Mouse (Mus musculus) colon, adult 2 months (tissue): ENCODE results near the gene Adam17. TPM values are rescaled to one million over a fixed set of nuclear protein-coding genes. Genes with fewer than 3 reads are reported as not detected.

Source experiments
- polyA plus RNA-seq: library from polyadenylated mRNA; depleted of rRNA; stranded (reverse); fragments of >200 nt; gene quantifications from 2 replicates; pipeline ENCODE4 v1.2.3, GENCODE M21; 2012; rRNA removed

The Adam17 gene
- 11.7 and 14.9 TPM in 2 replicates for polyA plus RNA-seq

GRCm38 (mm10) chr12:21373100-21373819, at the start of gene Adam17:
Gene Adam17 (minus strand): TSS chr12:21373632.

GRCm38 (mm10) chr12:21417100-21418070, 44.0 kb upstream of the Adam17 start, which contains the start of gene Ywhaq:
Gene Ywhaq (minus strand): TSS chr12:21417637.

GRCm38 (mm10) chr12:21315923-21316868, 57.2 kb downstream of the Adam17 start, which contains the start of gene Iah1:
Gene Iah1 (plus strand): TSS chr12:21316389.

GRCm38 (mm10) chr12:21286243-21286622, 87.2 kb downstream of the Adam17 start, which contains the start of gene Itgb1bp1:
Gene Itgb1bp1 (minus strand): TSS chr12:21286284.

GRCm38 (mm10) chr12:21284761-21285441, 88.5 kb downstream of the Adam17 start, which contains the start of gene Cpsf3:
Gene Cpsf3 (plus strand): TSS chr12:21285391.

Other genes starting within 250 kb of the Adam17 start
- gene Cpsf3, start 88.2 kb downstream of the Adam17 start, polyA plus RNA-seq: 13.5 and 14.6 TPM in 2 replicates
- gene Itgb1bp1, start 87.3 kb downstream of the Adam17 start, polyA plus RNA-seq: 4.7 and 6.8 TPM in 2 replicates
- 36.4 and 46.1 TPM in 2 replicates for gene Iah1, start 57.2 kb downstream of the Adam17 start, polyA plus RNA-seq
- gene Ywhaq, start 44.0 kb upstream of the Adam17 start, polyA plus RNA-seq: 87.0 and 96.2 TPM in 2 replicates